Mouse (Mus musculus) heart, adult 11 months (tissue): ENCODE data around the gene Dnajb14.
A peak's percentile ranks its signal among the peaks of the same experiment; 100 is the strongest.

ENCODE experiments used
- DNase-seq: peaks from one replicate; pipeline ENCODE4 v3.0.0; 2022

The Dnajb14 gene

DNA sequence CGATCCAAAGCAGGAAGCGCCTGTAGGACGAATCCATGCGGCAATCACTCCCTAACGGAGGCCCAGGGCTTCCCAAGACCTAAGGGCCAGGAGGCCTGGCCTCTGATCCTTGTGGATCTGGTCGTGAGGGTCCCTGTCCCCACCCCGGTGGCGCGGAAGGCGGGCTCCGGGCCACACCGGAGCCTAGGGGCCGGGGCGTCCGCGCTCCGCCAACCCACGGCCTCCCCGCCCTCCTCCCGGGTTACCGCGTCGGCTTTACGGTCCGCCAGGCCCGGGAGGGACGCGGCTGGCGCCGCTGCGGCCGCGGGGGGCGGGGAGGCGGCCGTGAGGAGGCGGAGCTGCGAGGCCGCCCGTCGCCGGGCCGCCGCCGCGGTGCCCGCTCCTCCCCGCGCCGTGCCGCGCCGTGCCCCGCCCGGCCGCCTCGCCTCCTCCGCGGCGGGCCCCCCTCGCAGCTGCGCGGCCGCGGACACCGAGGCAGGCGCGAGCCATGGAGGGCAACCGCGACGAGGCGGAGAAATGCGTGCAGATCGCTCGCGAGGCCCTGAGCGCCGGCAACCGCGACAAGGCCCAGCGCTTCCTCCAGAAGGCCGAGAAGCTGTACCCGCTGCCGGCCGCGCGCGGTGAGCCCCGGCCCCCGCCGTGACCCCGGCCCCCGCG, at the start of gene Dnajb14:
Gene Dnajb14 (plus strand): TSS at position 239 of the 657 bp plus-strand sequence.
- peak; percentile 97 for DNase-seq

DNA sequence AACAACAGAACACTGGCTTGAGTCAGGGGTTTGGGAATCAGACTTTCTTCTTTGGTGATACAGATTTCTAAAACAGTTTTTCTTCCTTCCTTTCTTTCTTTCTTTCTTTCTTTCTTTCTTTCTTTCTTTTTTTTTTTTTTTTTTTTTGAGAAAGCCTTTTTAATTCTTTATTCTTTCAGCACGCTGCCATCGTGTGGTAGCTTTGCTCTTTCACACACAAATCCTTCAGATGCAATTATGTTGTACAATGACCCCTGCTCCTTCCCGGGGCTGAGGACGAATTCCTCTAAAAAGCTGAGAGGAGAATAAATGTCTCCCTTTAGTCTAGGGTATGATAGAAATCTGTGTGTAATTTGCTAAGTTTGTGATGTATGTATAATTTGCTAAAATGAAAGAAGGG, 48.8 kb upstream of the Dnajb14 start:
- DNase-seq, result no peak

DNA sequence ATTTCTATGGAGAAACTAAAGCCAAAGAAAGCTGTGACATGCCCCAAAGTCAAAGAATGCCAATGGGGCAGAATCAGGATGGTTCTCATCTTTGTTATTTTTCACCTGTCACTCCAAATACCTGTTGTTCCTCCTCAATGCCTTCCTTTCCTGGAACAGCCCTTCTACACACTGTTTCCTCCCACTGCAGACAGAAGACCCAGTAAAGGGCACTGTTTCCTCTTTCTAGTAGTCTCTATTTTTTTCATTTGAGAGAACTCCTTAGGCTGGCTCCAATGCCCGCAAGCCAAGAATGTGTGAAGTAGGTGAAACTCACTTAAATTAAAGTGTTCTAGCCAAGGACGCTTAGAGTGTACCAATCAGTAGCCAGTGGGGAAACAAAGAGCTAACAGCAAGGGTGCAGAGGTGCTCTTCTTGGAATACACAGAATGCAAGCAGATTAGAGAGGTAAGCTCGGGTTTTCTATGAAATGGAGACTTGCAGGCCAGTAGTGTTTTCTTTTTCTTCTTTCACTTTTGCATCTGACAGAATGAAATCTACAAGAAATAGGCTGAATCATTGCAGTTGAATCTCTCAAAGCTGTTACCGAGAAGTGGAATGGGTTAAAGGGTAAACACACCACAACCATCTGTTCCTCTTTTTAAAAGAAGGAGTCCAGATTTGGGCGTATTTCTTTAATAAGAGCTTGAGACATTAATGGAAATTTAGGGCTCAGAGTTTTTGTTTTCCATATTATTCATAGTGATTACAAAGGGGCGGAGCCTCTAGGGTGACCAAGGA, 46.6 kb upstream of the Dnajb14 start:
- no peak for DNase-seq

DNA sequence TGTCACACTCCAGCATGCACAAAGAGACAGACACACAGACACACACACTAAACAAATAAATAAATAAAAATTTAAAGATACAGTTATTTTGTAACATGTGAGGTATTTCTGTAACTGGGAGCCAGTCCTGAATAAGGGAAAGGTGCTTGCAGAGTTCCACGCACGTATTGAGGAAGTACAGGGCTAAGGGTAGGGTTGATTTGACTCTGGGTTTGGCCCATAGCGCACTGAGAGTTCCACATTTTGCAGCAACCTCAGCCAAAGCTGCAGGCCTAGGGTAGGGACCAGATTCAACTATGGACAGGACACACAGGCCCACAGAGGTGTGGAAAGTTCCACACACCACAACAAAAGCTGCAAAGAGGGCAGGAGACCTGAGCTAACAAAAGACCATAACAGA, 44.2 kb upstream of the Dnajb14 start:
- DNase-seq, result no peak

DNA sequence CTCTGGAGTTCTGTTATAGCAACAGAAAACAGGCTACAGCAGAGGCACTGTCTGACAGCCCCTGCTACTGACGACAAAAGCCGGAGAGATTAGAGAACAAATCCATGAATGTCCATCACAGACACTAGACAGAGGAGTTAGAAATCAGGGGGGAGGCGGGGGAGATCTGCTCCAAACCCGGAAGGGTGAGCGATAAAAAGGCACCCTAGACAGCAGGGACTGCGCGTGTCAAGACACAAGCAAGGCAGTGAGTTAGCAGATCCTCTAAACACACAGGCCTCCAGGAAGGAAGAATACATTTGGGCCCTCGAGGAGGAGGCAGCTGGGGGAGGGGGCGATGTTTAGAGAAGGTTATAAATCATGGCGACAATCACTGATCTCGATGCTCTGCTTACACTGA, 39.8 kb upstream of the Dnajb14 start:
- DNase-seq, result no peak

DNA sequence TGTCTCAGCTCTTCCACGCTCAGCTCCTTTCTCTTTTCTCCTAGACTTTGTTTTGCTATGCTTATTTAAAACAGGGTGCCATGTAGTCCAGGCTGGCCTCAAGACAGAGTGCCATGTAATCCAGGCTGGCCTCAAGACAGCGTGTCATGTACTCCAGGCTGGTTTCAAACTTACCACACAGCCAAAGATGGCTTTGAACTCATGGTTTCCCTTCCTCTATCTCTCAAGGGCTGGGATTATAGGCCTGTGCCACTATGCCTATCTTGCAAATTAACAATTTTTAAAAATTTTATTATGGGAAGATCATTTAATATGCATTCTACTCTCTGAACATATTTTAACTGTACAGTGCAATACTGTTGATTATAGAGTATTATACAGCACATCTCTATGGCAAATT, 36.3 kb upstream of the Dnajb14 start:
- no peak for DNase-seq

DNA sequence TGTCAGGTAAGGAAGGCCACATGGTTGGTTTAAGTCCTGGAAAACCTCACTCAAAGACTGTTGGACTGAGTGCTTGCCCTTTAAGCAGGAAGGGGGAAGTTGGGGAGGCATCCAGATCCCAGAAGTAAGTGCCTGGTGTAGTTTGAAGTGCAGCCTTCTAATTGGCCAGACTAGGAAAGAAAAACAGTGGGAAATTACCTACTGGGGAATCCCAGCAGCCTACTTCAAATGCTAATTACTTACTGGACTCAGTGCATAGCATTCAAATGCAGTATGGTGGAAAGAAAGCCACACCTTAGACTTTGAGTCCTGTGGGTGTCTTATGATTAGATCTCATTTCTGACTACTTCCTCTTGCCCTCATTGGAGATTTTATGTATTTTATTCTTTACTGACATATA, 34.3 kb upstream of the Dnajb14 start:
- DNase-seq, result no peak

DNA sequence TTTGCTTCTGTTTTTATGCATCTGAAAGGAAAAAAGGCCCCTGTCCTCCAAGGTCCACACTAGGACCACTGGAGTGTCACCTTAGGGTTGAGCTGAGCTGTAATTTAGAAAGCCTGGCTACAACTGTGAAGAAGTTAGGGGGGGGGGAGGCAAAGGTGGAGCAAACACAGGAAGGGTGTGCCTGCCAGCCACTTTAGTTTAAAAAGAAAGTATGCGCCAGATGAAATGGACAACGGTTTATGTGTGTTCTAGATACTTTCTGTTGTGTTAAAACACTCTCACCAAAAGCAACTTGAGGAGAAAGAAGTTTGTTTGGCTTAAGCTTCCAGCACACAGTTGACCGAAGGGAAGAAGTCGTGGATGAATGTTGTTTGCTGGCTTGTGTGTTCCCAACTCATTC, 33.8 kb upstream of the Dnajb14 start:
- DNase-seq, result no peak

DNA sequence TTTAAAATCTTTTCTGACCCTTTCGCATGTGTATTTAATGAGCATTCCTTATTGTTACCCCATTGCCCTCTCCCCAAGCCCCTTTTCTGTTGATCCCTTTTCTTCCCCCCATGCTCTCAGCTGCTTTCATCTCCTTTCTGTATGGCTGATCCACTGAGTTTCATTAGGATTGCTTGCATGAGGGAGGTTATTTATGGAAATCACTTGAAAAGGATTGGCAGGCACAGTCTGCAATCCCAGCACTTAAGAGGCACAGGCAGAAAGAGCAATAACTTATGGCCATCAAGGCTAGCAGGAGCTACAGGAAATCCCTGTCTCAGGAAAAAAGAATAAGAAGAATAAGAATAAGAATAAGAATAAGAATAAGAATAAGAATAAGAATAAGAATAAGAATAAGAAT, 30.9 kb upstream of the Dnajb14 start:
- no peak for DNase-seq

DNA sequence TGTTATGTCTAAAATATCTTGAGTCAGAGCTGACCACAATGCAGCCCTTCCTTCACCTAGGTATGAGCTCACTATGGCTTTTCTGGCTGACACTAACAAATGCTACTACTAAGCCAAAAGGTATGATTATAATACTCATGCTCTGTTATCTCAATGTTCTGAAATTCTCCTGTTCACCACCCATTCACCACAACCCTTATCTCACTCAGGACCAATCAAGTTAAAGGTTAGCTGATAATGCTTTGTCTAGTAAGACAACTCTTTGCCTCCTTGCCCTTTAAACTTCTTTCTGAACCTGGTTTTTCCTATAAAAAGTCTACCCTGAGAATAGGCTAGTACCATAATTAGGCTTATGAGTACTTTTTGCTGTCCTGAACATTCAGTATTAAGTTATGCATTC, 29.3 kb upstream of the Dnajb14 start:
- DNase-seq, result no peak

DNA sequence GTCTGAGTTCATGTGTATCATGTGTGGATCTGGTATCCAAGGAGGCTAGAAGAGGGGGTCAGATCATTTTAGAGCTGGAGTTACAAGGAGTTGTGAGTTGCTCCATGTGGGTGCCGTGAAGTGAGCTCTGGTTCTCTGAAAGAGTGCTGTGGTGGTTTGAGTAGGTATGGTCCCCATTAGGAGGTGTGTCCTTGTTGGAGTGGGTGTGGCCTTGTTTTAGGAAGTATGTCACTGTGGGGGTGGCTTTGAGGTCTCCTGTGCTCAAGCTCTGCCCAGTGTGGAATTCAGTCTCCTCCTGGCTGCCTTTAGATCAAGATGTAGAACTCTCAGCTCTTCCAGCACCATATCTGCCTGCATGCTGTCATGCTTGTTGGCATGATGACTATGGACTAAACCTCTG, 24.5 kb upstream of the Dnajb14 start:
- no peak for DNase-seq

DNA sequence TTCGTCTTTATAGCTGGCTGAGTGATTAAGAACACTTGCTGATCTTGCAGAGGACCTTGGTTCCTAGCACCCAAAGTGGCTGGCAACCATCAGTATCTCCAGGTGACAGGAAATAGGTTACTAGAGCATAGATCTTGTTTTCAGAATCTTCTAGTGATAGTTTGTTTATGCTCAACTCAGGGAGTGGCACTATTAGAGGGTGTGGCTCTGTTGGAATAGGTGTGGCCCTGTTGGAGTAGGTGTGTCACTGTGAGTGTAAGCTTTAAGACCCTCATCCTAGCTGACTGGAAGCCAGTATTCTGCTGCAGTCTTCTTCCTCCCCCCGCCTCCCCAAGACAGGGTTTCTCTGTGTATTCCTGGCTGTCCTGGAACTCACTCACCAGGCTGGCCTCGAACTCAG, 23.2 kb upstream of the Dnajb14 start:
- no peak for DNase-seq

DNA sequence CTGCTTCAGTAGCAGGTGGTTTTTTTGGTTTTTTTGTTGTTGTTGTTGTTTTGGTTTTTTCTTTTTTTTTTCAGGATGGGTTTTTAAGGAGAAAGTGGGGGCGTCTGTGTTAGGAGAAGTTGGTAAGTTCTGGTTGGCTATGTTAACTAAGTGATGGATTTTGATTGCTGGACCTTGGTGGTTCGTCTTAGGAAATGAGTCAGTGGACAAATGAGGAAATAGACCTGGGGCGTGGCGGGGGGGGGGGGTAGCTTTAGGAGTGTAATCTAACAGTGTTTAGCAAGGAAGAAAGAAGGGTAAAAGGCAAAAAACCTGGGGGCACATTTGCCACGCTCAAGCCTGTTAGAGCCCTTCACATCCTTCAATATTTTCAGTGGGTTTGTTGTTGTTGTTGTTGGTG, 20.9 kb upstream of the Dnajb14 start:
- DNase-seq, result no peak

DNA sequence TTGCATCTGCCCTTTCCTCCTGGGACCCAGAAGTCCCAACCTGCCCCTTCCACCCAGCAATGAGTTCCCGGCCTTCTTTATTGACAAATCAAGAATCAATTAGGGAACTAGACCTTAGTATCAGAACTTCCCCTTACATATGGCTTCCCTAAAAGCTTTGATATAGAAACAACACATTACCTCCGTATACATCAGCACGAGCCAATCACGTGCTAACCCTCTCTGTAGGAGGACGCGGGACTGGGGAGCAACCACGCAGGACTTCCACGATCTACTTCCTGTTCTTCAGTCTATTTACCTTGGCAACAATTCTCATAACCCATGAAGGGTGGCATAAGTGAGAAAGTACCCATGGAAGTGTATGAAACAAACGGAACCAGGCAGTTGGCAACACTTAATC, 19.1 kb upstream of the Dnajb14 start:
- DNase-seq, result no peak

DNA sequence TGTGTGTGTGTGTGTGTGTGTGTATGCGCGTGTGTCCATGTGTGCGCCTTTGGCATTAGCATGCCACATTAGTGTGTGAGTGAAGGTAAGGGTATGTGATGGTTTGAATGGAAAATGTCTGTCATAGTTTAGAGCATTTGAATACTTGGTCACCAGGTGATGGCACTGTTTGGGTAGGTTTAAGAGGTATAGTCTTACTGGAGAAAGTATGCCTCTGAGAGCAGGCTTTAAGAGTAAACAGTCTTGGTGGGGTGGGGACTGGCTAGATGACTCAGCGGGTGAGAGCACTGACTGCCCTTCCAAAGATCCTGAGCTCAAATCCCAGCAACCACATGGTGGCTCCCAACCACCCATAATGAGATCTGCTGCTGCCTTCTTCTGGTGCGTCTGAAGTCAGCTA, 17.8 kb upstream of the Dnajb14 start:
- peak; percentile 17 for DNase-seq

DNA sequence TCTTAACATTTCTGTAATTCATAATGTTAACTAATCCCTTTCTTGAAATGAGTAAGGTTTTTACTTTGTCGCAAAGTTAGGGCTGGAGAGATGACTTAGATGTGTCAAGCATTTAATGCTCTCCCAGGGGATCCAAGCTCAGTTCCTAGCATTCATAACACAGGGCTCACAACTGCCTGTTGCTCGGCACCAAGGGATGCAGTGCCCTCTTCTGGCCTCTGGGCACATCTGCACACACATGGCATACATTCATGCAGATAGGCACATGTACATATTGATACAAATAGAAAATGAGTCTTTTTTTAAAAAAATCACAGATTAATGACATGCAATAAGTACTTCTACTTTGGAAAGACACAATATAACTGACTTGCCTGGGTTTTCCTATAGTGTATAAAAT, 16.3 kb upstream of the Dnajb14 start:
- DNase-seq, result peak; percentile 22

DNA sequence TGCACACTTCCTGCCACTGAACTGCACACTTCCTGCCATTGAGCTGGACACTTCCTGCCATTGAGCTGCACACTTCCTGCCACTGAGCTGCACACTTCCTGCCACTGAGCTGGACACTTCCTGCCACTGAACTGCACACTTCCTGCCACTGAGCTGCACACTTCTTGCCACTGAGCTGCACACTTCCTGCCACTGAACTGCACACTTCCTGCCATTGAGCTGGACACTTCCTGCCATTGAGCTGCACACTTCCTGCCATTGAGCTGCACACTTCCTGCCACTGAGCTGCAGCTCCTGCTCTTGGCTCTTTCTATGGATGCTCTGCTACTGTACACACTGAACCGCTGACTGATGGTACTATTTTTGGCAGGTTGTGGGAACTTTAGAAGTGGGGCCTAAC, 14.5 kb upstream of the Dnajb14 start:
- DNase-seq, result peak; percentile 18

DNA sequence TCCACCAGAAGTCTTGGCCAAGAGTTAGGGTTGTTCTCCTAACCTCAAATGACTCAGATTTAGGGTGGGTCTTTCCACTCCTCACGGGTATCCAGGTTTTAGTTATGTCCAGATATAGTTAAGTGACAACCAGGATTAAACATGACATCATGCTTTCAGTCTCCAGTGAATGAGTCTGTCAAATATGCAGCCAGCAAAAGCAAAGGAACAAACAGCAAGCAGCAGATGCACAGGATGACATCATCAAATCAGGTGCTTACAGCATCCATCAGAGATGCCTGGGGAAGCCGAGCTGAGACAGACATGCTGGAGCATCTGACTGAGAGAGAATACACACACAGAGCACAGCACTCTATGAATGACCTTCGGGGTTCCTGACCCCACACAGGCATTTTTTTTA, 12.1 kb upstream of the Dnajb14 start:
- DNase-seq, result no peak

DNA sequence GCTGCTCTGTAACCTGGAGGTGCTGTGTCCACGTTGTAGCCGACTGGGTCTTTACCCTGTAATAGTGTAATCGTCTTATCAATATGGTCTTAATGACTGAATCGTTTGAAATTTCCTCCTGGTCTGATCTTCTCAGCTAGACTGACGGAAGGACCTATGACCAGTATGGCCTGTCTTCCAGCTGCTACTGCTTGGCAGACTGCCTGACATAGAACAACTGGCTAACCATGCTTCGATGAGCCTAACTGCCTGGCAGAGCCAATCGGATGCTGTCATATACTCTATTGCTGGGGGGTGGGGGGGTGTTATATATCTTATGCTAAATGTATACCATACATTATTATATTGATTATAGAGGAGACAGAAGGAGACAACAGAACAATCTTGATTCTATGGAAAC, 11.4 kb upstream of the Dnajb14 start:
- DNase-seq, result peak; percentile 66

DNA sequence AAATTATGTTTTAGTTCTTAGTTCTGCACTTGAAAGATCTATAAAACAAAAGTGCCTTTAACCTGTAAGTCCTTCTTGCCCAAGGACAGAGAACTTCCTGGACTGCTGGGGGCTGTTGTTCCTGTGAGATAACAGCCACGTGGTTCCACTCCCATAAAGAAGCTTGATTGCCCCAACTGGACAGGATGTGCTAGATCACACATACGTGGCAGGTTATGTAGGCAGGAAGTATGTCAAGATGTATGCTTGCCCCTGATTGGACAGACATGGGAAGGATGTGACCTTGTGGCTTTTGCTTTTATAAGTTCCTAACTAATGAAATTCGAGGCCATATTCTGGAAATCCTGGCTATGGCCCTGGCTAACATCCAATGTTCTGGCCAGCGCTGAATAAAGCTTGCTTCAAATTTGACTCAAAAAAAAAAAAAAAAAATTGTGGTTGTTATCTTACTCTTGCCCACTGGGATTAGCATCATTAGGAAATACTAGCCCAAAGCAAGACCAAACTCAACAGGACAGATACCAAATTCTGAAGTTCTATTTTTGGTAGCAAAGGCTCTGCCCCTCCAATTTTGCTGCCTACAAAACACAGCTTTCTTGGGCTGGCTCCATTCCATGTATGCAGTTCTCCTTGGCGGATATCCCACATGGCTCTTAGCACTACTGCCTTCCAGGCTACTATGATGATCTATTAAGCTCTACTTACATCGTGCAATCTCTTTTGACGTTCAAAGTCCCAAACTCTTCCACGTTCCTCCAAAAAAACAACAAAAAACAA, 6.9 kb upstream of the Dnajb14 start:
- DNase-seq, result peak; percentile 93

DNA sequence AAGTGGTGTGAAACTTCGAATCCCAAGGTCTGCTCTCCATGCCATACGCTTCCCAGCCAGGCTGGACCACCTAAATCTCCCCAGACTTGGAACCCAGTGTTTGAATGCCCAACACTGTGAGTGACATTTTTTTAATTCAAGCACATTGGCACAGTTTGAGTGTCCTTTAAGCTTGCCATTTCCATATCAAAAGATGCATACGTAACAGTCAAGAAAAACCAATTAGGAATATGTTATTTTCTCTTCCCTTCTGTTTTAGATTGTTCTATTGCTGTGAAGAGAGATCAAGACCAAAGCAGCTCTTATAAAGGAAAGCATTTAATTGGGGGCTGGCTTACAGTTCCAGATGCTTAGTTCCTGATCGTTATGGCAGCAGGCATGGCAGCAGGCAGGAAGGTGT, 6.0 kb upstream of the Dnajb14 start:
- DNase-seq, result no peak

DNA sequence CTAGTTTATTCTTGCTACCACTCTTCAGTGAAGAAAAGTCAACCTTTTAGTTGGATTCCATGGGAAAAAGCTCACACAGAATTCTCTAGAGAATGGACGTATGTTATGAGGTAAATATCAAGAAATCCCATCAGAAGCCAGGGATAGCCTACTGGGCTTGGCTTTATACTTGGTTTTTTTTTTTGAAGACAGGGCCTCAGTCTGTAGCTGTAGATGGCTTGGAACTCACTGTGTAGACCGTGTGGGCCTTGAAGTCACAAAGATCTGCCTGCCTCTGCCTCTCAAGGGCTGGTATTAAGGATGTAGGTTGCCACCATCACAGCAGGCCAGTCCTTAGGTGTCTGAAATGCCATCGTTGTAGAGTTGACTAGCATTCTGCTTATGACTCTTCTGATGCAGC, 4.9 kb upstream of the Dnajb14 start:
- peak; percentile 84 for DNase-seq

DNA sequence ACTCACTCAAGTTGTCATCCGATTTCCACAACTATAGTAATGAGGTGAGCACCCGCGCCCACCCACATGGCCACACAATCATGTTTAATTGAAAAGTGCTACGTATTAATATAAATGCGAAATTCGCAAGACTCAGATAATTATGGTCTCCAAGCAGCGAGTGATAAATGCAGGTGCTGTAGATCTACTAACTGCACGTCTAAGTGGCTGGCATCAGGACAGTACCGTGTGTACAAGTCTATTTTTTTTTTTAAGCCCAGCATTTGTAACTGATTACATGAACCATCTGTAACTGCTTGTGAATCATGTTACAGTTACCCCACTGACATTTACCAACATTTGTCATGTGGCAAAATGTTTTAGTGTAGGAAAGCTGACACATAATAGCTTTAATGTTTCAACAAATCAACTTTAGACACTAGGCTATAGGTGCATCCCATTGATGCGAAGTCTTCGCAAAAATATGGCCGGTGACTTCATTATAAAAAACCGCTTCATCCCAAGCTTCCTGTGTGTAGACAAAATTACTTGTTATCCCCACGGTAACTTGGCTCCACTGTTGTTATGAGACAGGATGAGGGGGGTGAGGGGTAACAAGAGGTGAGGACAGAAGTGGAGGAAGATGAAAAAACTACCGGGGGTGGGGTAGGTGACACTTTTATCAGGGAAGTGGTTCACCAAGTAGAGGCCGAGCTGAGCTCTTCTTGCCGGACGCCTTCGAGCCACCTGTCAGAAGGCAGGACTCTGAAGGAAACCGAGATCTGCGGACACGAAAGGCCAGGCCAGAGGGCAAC, 3.9 kb upstream of the Dnajb14 start:
- peak; percentile 75 for DNase-seq
